Mouse (Mus musculus) heart, embryonic 12.5 days (tissue): ENCODE results near the gene Cpeb4. TPM values are rescaled to one million over a fixed set of nuclear protein-coding genes. Genes with fewer than 3 reads are reported as not detected.
"Not testable (repeated sequence)": the region's sequence is repeated elsewhere in the genome, so short reads cannot be mapped to it uniquely, and the experiment has no call there.

Source experiments
- ATAC-seq: fragments of 200-750 bp; cut with Nextera tagmentation; 2 replicates; pipeline ENCODE4 v1.8.0; 2017; ENCODE audit warnings: moderate TSS enrichment, moderate library complexity; ENCODE audit not compliant: insufficient number of reproducible peaks, low FRiP score
- H3K27ac ChIP-seq: fragments of 300-500 bp; sonication (generic); 2 replicates; pipeline ENCODE4 v1.5.1; 2016; ENCODE audit warnings: mild to moderate bottlenecking, moderate library complexity; ENCODE audit not compliant: poor library complexity, severe bottlenecking
- H3K27me3 ChIP-seq: fragments of 300-500 bp; sonication (generic); replicated peaks from 2 replicates; pipeline ENCODE4 v1.6.1; 2016; ENCODE audit warnings: mild to moderate bottlenecking, moderate library complexity
- H3K36me3 ChIP-seq: fragments of 300-500 bp; sonication (generic); 2 replicates; pipeline ENCODE4 v1.6.1; 2016; ENCODE audit warnings: mild to moderate bottlenecking, moderate library complexity
- H3K4me1 ChIP-seq: fragments of 300-500 bp; sonication (generic); replicated peaks from 2 replicates; pipeline ENCODE4 v1.6.1; 2016; ENCODE audit warnings: mild to moderate bottlenecking
- H3K4me2 ChIP-seq: fragments of 300-500 bp; sonication (generic); 2 replicates; pipeline ENCODE4 v1.6.1; 2016; ENCODE audit warnings: mild to moderate bottlenecking, moderate library complexity
- H3K4me3 ChIP-seq: fragments of 300-500 bp; sonication (generic); 2 replicates; pipeline ENCODE4 v1.5.1; 2016; ENCODE audit warnings: mild to moderate bottlenecking
- H3K9ac ChIP-seq: fragments of 300-500 bp; sonication (generic); 2 replicates; pipeline ENCODE4 v1.6.1; 2016; ENCODE audit warnings: mild to moderate bottlenecking, moderate library complexity
- H3K9me3 ChIP-seq: fragments of 300-500 bp; sonication (generic); replicated peaks from 2 replicates; pipeline ENCODE4 v1.6.1; 2016; ENCODE audit warnings: mild to moderate bottlenecking, moderate library complexity
- WGBS: fragments of 180-500 bp; shearing (Covaris S2); methylation state at CpG from one replicate; pipeline ENCODE4 v1.1.7; 2016; 5-methylcytosine and 5-hydroxymethylcytosine counted together
- polyA plus RNA-seq: library from polyadenylated mRNA; unstranded; fragments of >200 nt; fragmentation: Nextera tagmentation; extraction: Ambion mirVana; gene quantifications from 2 replicates; pipeline ENCODE4 v1.2.1, GENCODE M21; 2016

Gene Cpeb4
- polyA plus RNA-seq, 1 experiment from 2014 or later = 13.6 TPM

DNA sequence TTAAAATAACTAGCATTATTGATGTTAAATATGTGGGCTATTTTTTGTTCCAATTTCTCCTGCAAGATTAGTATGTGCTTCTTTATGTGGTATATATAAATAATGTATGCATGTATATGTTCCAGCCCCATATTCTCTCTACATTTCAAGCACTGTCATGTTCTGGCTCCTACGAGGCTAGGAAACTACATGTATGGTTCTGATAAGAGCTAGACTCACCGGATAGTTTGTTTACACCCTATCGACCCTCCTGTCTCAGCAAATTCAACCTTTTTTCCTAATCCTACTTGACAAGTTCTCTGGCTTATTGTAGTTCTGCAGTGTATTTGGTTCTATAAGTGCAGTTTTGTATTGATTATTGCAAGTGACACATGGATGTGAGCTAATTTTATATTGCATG is 36.7 kb upstream of the Cpeb4 start:
- no peak overlapping the region for H3K4me2 ChIP-seq
- WGBS = 64% methylated on average over 3 of the region's 3 CpGs
- no peaks in the 10 kb centered on the region for H3K36me3 ChIP-seq
- no peak overlapping the region for H3K9ac ChIP-seq
- H3K9me3 ChIP-seq = no peaks in the 10 kb centered on the region
- H3K27me3 ChIP-seq = no peaks in the 10 kb centered on the region
- no peak overlapping the region for H3K27ac ChIP-seq
- peak; percentile 71 for ATAC-seq
- no peak overlapping the region for H3K4me3 ChIP-seq
- H3K4me1 ChIP-seq = peaks cover 39% of the 10 kb centered on the region

DNA sequence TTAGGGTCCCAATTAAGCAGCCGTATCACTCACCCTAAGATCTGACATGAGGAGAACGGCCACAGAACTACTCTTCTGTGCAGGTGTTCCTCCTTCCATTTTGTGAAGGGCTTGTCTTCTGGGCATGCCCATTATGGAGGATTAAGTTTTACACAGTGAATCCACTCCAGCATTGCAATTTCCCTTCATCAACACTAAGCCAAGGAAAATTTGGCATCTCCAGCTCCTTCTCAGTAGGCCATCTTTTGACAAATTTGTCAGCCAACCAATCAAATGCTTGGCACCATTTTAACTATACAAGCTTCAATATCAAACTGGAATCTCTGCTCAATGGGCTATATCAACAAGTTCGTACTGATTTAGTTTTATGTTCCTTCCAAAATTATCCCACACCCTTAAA is 34.8 kb upstream of the Cpeb4 start:
- no peaks in the 10 kb centered on the region for H3K36me3 ChIP-seq
- H3K27me3 ChIP-seq = no peaks in the 10 kb centered on the region
- H3K9ac ChIP-seq = no peak overlapping the region
- 87% methylated on average over 3 of the region's 3 CpGs for WGBS
- ATAC-seq = no peak
- H3K4me2 ChIP-seq = no peak overlapping the region
- no peak overlapping the region for H3K27ac ChIP-seq
- no peaks in the 10 kb centered on the region for H3K9me3 ChIP-seq
- peaks cover 34% of the 10 kb centered on the region for H3K4me1 ChIP-seq
- no peak overlapping the region for H3K4me3 ChIP-seq

DNA sequence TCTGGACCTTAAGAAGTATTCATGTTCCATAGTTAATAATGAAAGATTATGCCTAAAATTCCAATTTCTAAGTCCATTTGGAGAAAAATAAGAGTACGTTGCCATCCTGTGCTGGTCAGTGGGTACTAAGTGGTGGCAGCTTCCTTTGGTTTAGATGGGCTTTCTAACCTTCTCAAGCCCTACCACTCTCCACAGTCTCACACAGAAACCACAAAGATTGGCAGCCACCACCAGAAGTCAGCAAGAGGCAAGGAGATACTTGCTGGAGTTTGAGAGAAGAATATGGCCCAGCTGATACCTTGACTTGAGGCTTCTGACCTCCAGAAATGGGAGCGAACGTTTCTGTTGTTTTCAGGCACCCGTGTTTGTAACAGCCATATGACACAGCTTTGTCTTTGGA is 34.3 kb upstream of the Cpeb4 start:
- no peaks in the 10 kb centered on the region for H3K9me3 ChIP-seq
- H3K27ac ChIP-seq = no peak overlapping the region
- H3K4me1 ChIP-seq = peaks cover 34% of the 10 kb centered on the region
- no peak for ATAC-seq
- no peaks in the 10 kb centered on the region for H3K27me3 ChIP-seq
- WGBS = 91% methylated on average over 4 of the region's 4 CpGs
- H3K4me2 ChIP-seq = no peak overlapping the region
- no peak overlapping the region for H3K9ac ChIP-seq
- no peak overlapping the region for H3K4me3 ChIP-seq
- H3K36me3 ChIP-seq = no peaks in the 10 kb centered on the region

DNA sequence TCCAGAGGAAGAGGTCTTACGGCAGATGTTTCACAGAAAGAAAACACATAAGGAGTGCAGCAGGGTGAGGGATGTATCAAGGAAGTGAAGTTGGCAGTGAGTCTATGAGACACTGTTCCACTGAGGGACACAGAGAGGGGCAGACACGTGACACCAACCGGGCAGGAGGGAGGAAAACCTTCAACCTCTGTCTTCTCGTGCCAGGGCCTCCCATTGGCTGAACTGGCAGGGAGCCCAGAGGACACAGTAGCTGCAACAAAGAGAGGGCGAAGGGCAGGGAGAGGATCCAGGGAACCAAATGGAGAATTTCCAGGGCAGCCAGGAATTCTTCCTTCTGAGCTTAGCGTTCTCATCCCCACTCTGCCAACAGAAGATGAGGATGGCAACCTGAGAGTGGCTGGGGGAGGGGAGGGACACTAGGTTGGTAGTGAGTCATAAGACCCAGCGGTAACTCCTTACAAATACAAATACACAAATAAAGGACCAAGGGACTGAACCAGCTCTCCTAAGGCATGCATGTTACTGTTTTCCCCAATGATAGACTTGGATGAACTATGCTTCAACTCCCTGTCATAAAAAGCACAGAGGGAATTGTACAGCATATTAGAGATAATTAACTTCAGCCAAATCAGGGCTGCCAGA is 33.4 kb upstream of the Cpeb4 start:
- H3K4me2 ChIP-seq = no peak overlapping the region
- ATAC-seq = peak; percentile 73

DNA sequence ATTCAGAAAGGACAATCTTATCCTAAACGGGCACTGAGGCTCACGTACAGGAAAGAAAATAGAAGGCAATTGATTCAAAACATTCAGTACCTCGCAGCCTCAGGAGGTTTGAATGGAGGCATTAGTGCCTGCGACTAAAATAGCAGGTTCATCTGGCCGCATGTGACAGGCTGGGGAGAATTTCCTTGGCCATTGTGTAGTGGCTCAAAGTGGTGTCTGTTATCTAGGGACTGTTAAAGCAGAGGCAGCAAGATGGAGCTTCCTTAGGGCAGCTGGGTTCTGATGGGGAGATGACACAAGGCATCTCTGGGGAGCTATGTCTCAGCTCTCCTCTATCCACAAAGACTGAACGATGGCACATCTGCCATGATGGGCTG is 32.9 kb upstream of the Cpeb4 start:
- H3K4me1 ChIP-seq = peaks cover 39% of the 10 kb centered on the region
- 18% methylated on average over 6 of the region's 6 CpGs for WGBS
- no peak overlapping the region for H3K4me3 ChIP-seq
- no peak overlapping the region for H3K4me2 ChIP-seq
- no peak for ATAC-seq
- H3K27me3 ChIP-seq = no peaks in the 10 kb centered on the region
- no peaks in the 10 kb centered on the region for H3K9me3 ChIP-seq
- no peaks in the 10 kb centered on the region for H3K36me3 ChIP-seq
- H3K27ac ChIP-seq = peak overlapping the region; percentile 59
- no peak overlapping the region for H3K9ac ChIP-seq

More for the DNA sequence above, 33.4 kb upstream of the Cpeb4 start:
- no peaks in the 10 kb centered on the region for H3K27me3 ChIP-seq
- no peaks in the 10 kb centered on the region for H3K36me3 ChIP-seq
- 39% methylated on average over 7 of the region's 7 CpGs for WGBS
- H3K9ac ChIP-seq = no peak overlapping the region
- H3K4me3 ChIP-seq = no peak overlapping the region
- H3K4me1 ChIP-seq = peaks cover 38% of the 10 kb centered on the region
- peak overlapping the region; percentile 59 for H3K27ac ChIP-seq
- no peaks in the 10 kb centered on the region for H3K9me3 ChIP-seq

DNA sequence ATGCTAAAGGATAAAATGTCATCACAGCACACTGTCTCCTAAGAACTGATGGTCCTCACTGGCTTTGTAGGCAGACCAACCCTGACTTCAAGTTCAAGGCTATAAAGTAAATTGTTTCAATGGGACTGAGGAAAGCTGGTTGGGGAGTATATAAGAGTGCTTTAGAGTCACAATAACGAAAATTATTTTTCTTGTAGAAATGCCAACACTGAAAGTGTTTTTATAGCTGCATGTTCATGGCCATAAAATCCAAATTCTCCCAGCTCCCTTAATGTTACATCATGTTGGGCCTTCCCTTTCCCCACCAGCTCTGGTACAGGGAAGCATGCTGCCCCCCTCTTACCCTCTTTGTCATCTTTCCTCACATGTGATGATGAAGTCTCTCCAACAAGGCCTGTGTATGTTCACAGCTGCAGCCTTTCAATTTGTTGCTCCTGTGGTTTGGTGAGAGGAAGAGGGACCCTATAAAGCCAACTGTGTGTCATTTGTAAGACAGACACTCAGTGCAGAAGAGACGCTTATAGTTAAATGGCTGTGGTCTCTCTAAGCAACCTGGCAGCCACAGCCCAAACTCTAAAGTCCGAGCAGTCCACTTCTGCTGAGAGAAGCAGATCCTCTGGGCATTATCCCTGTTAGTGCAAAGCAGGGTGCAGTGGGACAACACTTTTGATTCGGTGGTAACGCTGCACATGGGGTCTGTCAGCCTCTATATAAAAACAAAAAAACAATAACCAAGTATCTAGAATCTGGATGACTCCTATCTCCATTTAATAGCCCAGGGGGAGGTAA is 29.6 kb upstream of the Cpeb4 start:
- no peak overlapping the region for H3K4me2 ChIP-seq
- no peaks in the 10 kb centered on the region for H3K27me3 ChIP-seq
- ATAC-seq = no peak
- no peaks in the 10 kb centered on the region for H3K9me3 ChIP-seq
- no peak overlapping the region for H3K9ac ChIP-seq
- H3K27ac ChIP-seq = peak overlapping the region; percentile 37
- no peaks in the 10 kb centered on the region for H3K36me3 ChIP-seq
- 86% methylated on average over 5 of the region's 5 CpGs for WGBS
- H3K4me3 ChIP-seq = no peak overlapping the region
- peaks cover 43% of the 10 kb centered on the region for H3K4me1 ChIP-seq

DNA sequence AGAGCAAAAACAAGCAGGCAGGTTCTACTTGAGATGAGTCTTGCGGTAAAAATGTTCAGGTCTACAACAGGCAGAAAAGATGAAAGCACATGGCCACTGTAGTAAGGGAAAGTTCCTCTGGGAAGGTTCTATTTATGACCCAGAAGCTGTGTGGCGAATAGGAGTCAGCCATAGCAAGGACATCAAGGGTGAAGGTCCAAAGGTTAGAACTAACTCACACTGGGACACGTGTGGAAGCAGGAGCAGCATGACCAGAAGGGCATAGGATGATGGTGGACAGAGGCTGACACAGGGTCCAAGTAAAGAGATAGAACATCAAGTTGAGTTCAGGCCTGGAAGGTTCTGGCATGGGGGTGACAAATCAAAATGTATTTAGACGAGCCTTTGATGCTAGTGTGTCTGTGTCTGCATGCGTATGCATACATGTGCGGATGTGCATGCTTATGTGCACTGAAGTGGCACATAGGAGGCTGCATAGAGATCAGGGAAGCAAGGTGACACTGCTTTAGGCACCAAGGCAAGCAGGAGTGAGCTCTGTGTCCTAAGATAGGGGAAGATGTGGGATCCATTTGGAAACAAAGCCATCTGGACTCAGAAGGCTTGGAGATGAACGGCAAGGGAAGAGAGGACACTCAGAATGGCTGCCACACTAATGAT is 28.7 kb upstream of the Cpeb4 start:
- no peaks in the 10 kb centered on the region for H3K9me3 ChIP-seq
- peak overlapping the region; percentile 37 for H3K27ac ChIP-seq
- no peaks in the 10 kb centered on the region for H3K36me3 ChIP-seq
- no peak overlapping the region for H3K9ac ChIP-seq
- no peak overlapping the region for H3K4me2 ChIP-seq
- no peaks in the 10 kb centered on the region for H3K27me3 ChIP-seq
- H3K4me3 ChIP-seq = no peak overlapping the region
- peaks cover 41% of the 10 kb centered on the region for H3K4me1 ChIP-seq
- 78% methylated on average over 7 of the region's 7 CpGs for WGBS
- peak; percentile 20 for ATAC-seq

- Histone ChIP-seq H3K9me3 (no peaks in the 10 kb centered on the region), H3K4me1 (peaks cover 36% of the 10 kb centered on the region), H3K9ac (no peak overlapping the region), H3K4me3 (no peak overlapping the region), H3K27me3 (no peaks in the 10 kb centered on the region), H3K4me2 (no peak overlapping the region), H3K36me3 (no peaks in the 10 kb centered on the region), H3K27ac (peak overlapping the region; percentile 37)
- peak; percentile 92 for ATAC-seq
- 6% methylated on average over 5 of the region's 5 CpGs for WGBS
Measured at GRCm38 (mm10) chr11:31843834-31844188, 28.2 kb upstream of the Cpeb4 start.

- not testable (repeated sequence) for H3K36me3 ChIP-seq, H3K4me3 ChIP-seq, H3K27ac ChIP-seq, H3K4me2 ChIP-seq, H3K27me3 ChIP-seq, H3K9ac ChIP-seq, ATAC-seq, H3K9me3 ChIP-seq
- H3K4me1 ChIP-seq = peaks cover 28% of the 10 kb centered on the region
- 78% methylated on average over 1 of the region's 1 CpGs for WGBS
Measured at GRCm38 (mm10) chr11:31845111-31845510, 26.9 kb upstream of the Cpeb4 start.

DNA sequence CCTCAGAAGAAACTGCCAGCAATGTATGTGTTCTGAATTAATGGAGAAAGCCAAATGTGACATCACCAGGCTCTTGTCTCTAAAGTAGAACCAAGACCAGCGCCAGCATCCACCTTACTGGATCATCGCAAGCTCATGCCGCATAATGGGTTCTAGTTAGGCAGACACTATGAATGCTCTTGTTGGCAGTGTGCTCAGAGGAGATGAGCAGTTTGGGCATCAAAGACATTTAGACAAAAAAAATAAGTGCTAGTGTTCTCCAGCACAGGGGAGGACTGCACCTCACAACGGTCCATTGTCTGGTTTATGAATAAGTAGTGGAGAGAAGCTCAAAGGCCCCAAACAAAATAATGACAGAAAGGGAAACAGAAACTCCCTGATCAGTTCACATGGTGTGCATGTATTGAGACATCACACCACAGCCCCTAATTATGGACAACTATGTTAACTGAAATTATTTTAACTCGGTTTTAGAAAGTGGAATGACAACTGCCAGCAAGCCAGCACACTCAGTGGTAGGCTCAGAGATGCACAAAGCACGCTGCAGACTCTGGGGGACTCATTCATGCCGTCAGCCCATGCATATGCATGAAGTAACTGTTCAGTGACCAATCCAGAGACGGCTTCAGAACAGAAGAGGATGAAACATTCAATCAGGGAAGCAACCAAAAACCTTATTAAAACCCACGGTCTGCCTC is 25.1 kb upstream of the Cpeb4 start:
- H3K27me3 ChIP-seq = no peaks in the 10 kb centered on the region
- H3K4me3 ChIP-seq = no peak overlapping the region
- ATAC-seq = no peak
- peaks cover 28% of the 10 kb centered on the region for H3K4me1 ChIP-seq
- no peak overlapping the region for H3K4me2 ChIP-seq
- no peak overlapping the region for H3K9ac ChIP-seq
- no peaks in the 10 kb centered on the region for H3K9me3 ChIP-seq
- H3K27ac ChIP-seq = no peak overlapping the region
- no peaks in the 10 kb centered on the region for H3K36me3 ChIP-seq
- 78% methylated on average over 9 of the region's 9 CpGs for WGBS

DNA sequence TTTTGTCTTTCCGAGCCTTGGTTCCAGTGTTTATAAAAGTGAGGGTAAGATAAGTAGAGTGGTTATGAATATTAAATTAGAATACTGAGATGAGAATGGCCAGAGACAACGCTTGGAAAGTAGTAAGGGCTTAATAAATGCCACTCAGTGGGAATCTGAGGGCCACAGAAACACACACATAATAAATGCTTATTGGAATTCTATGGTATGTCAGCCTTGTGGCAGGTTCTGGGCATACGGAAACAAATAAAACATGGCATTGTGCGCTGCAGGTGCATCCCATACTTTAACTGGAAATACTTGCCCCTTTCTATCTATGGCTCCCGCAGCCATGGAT is 24.6 kb upstream of the Cpeb4 start:
- H3K36me3 ChIP-seq = no peaks in the 10 kb centered on the region
- no peak overlapping the region for H3K9ac ChIP-seq
- H3K4me3 ChIP-seq = no peak overlapping the region
- H3K27me3 ChIP-seq = no peaks in the 10 kb centered on the region
- H3K9me3 ChIP-seq = no peaks in the 10 kb centered on the region
- WGBS = 88% methylated on average over 5 of the region's 5 CpGs
- peaks cover 25% of the 10 kb centered on the region for H3K4me1 ChIP-seq
- ATAC-seq = no peak
- no peak overlapping the region for H3K27ac ChIP-seq
- no peak overlapping the region for H3K4me2 ChIP-seq
